Mouse (Mus musculus): Measurements from ENCODE around the gene 6030445D17Rik.

DNA sequence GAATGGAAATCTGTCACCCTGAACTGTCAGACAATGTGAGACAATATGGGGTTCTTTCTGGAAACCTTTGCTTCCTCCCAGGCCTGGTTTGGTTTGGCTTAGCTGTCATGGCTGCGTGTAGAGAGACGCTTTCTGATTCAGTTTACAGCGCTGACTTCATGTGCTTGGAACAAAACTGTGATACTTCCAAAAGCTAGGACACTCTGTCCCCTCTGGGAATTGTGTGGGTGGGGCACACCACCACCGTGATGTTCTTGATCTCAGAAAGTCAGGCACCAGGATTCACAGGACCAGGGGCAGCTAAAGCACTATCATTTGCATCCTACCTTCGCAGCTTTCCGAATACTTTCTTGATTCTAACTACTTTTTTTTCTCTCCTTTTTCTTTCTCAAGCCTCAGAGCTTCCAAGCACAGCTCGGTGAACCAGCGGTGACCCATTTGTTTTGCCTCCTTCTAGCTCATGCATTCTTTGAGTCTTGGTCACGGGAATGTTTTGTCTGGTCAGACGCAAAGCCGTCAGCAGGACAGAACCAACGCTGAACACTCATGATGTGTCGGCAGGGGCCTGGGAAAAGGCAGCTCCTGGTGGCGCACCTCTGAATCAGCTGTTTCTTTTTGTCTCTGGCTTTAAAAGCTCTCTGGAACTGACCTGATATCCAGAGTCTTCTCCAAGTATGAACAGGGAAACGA, 20.6 kb upstream of the 6030445D17Rik start:
- TF ChIP-seq CTCF (IDR thresholded peaks at IDR 0.05; ENCODE audit: extremely low read depth, insufficient read length, insufficient replicate concordance, low read depth, low read length) (no peak), POLR2A (IDR thresholded peaks at IDR 0.05; ENCODE audit: low read depth, low read length) (no peak)

Data from small intestine, adult 2 months (tissue).